Mouse (Mus musculus) embryonic stem cell, embryonic (primary cell): ENCODE measurements around the gene Cipc.

Experiments used
- CTCF ChIA-PET, 4 experiments: fragments of 300-600 bp in 2 of 4; fragments of 350-600 bp in 2 of 4; sonication (Branson Sonifier 250); formaldehyde crosslinking; loops; one replicate each; lab custom pipeline; 2022; ENCODE audit warnings: inconsistent platforms in 2 of 4; lab: Charles Lee
- POLR2A ChIA-PET, 4 experiments: fragments of 300-600 bp in 2 of 4; fragments of 350-600 bp in 2 of 4; sonication (Branson Sonifier 250); formaldehyde crosslinking; loops; one replicate each; lab custom pipeline; 2022; ENCODE audit warnings: antibody characterized with exemption in 4 of 4, inconsistent platforms in 1 of 4; lab: Charles Lee

Gene Cipc

DNA sequence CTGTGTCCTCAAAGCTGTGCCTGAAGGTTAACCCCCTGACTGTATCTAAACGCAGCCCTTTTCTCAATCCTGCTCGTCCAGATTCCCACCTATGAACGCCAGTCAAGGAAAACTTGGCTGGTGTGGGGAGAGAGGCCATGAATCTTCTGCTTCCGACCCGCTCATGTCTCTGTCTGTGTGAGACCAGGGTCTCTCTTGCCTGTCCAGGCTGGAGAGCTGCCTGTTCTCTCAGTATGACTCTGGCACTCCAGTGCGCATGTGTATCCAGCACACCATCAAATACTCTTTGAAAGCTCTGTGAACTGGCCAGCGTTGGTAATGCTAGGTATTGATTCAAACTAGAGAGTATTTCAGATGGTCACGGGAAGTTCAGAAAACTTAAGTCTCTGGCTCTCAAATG, 3.4 kb upstream of the Cipc start:
- ChIA-PET POLR2A (interaction anchor here (0.5 to 10.9 kb wide), 72 partner anchors 10 to 686 kb away, joined by 3 to 294 read pairs (median 5); partner anchors contain the start of gene Irf2bpl (in 1 of the 4)), CTCF (interaction anchor here (0.5 to 5.7 kb wide), 23 partner anchors 11 to 540 kb away, joined by 3 to 66 read pairs (median 6); no protein-coding TSS in a partner anchor)

DNA sequence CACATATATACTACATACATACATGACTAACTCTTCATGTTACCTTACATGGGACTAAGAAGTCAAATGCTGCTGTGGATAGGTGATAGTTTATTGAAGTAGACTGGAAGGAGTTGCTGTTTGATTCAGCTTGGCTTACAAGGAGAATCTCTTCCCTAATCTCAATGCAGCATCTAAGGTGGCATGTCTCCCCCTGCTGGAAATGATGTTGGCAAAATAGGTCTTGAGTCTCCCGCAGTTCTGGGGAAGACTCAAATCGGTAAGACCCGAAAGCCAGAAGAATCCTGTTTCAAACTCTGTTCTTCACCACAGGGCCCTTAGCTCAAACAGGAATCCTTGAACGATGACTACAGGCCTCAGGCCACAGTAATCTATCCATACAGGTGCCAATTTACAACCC, 1.7 kb upstream of the Cipc start:
- CTCF ChIA-PET: interaction anchor here (0.6 to 5.7 kb wide), 41 partner anchors 10 to 866 kb away, joined by 3 to 66 read pairs (median 4); partner anchors contain the start of gene Tgfb3 (in 1 of the 4)
- POLR2A ChIA-PET: interaction anchor here (0.7 to 10.9 kb wide), 34 partner anchors 12 to 475 kb away, joined by 3 to 294 read pairs (median 6); no protein-coding TSS in a partner anchor

DNA sequence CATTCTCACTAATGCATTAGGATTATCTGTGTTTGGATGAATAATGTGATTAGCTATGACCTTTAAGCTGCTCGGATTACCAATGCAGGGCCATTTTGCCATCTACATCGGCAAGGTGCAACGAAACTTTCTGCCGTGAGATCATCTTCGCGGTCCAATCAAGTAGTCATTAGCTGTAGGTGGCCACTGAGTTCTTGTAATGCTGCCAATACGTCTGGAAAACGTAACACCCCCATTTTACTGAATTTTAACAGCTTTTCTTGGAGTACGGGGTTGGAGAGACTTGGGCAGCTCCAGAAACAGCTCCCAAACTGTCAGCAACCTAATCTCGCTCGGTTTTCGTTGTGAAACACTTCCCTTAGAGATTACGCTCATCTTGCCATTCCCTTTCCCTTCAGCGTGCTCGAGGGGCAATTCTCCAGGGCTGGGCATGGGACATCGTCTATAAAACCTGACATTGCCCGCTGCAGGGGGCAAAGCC, 502 bp upstream of the Cipc start:
- ChIA-PET POLR2A (interaction anchor here (0.6 to 10.9 kb wide), 52 partner anchors 9 to 1122 kb away, joined by 3 to 294 read pairs (median 6); partner anchors contain the start of genes Erg28 (in 1 of the 4) and Ttll5 (in 1 of the 4)), CTCF (interaction anchor here in 3 of 4 experiments (0.6 to 5.7 kb wide), 18 partner anchors 14 to 231 kb away, joined by 3 to 66 read pairs (median 5); no protein-coding TSS in a partner anchor)

- POLR2A ChIA-PET: interaction anchor here (0.5 to 10.9 kb wide), 108 partner anchors 8 to 706 kb away, joined by 3 to 294 read pairs (median 4); partner anchors contain the start of genes Irf2bpl (in 2 of the 4), Pomt2 (in 2 of the 4), Gpatch2l (in 1 of the 4) and Gstz1 (in 1 of the 4)
- CTCF ChIA-PET: interaction anchor here (0.5 to 5.7 kb wide), 17 partner anchors 13 to 233 kb away, joined by 3 to 66 read pairs (median 5); no protein-coding TSS in a partner anchor
Observed at GRCm38 (mm10) chr12:86947681-86948401, 998 bp downstream of the Cipc start.

DNA sequence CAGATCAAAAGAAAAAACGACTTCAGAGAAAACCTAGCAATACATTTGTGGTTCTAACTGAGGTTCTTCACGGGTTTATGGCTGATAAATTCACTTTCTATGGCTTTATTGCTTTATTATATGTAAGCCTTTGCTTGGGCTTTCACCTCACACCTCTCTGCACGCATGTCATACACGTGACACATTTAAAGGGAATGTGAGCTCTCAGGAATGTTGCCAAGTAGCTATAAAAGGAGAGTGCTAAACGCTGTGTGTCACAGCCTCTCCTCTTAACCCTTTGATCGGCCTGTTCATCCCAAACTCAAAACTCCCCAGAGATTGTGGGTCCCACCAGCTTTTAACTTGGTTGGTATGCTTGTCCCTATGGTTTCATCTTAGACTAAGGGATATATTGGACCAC, 1.8 kb downstream of the Cipc start:
- POLR2A ChIA-PET: interaction anchor here in 3 of 4 experiments (0.5 to 10.9 kb wide), 15 partner anchors 9 to 154 kb away, joined by 3 to 294 read pairs (median 3); partner anchors contain the start of genes Irf2bpl (in 1 of the 3) and Zdhhc22 (in 1 of the 3)
- CTCF ChIA-PET: interaction anchor here in 3 of 4 experiments (0.5 to 0.8 kb wide), 3 partner anchors 13 to 1456 kb away, joined by 4 to 7 read pairs (median 4); no protein-coding TSS in a partner anchor

DNA sequence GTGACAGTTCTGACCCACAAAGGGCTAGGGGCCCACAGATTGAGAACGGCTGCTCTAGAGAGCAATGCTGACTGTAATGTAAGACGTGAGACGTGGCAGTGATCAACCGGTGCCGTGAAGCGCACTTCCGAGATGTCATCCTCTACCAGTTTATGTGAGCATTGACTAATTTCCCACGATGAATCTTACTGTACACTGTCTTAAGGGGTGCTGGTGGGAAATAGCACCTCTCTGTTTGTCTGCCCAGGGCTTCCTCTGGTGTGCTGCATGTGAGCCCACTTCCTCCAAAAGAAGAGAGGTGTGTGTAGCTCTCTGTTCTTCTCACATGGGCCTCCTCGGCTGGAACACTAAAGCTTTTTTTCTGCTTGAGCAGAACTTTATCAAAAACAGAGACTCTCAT, 2.7 kb downstream of the Cipc start:
- ChIA-PET POLR2A (interaction anchor here in 2 of 4 experiments (1.0 to 1.7 kb wide), 4 partner anchors 18 to 181 kb away, joined by 3 read pairs; no protein-coding TSS in a partner anchor), CTCF (no interaction called here)

GRCm38 (mm10) chr12:86950161-86950960, 3.5 kb downstream of the Cipc start:
- POLR2A ChIA-PET: interaction anchor here in 2 of 4 experiments (1.0 to 1.7 kb wide), 8 partner anchors 8 to 182 kb away, joined by 3 to 4 read pairs (median 3); no protein-coding TSS in a partner anchor

DNA sequence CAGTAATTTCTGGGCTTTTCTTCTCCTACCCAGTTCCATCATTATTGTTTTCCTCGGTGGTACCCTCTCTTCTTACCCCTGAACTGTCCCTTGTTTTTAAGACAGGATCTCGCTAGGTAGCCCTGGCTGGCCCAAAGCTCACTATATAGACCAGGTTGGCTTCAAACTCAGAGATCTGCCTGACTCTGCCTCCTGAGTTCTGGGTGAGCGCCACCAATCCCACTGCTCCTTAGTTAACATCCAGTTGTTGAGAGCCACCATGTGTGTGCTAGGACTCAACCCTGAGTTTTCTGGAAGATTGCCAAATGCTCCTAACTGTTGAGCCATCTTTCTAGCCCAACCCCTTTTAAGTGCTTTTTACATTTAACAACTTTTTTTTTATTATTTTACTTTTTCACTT, 4.1 kb downstream of the Cipc start:
- ChIA-PET POLR2A (interaction anchor here in 2 of 4 experiments (1.0 to 1.7 kb wide), 5 partner anchors 9 to 69 kb away, joined by 3 to 4 read pairs (median 3); no protein-coding TSS in a partner anchor), CTCF (no interaction called here)

More at GRCm38 (mm10) chr12:86950161-86950960, 3.5 kb downstream of the Cipc start:
- CTCF ChIA-PET: no interaction called here

DNA sequence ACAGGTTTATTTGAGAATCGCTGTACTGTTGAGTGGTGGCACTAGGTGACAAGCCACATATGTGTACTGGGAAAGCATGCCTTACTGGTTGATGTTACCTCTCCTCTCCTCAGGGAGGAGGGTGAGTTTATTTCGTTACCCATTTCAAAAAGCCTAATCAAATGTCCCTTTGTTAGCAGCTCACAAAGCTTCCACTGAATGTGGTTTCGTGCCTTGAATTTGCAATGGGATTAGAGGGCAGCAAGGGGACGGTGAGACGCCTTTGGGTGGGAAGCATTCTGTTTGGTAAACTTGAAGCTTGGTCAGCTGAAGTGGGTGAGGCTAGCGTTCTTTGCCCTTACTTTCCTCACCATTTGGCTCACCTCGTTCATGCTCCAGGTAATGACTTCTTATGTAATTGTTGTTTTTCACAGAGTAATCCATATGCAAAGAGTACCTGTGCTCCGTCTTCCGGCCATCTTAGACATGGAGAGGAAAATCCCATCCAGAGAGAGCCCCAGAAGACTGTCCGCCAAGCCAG, 5.5 kb downstream of the Cipc start:
- POLR2A ChIA-PET: interaction anchor here in 3 of 4 experiments (0.6 to 1.9 kb wide), 10 partner anchors 8 to 165 kb away, joined by 3 to 8 read pairs (median 3); no protein-coding TSS in a partner anchor
- CTCF ChIA-PET: interaction anchor here (0.5 to 1.5 kb wide), 8 partner anchors 22 to 1099 kb away, joined by 3 to 6 read pairs (median 4); no protein-coding TSS in a partner anchor

- ChIA-PET POLR2A (interaction anchor here in 2 of 4 experiments (1.0 to 1.6 kb wide), 4 partner anchors 9 to 157 kb away, joined by 3 to 4 read pairs (median 3); partner anchors contain the start of gene Cipc (in 1 of the 2)), CTCF (no interaction called here)
Observed at GRCm38 (mm10) chr12:86955894-86956293, 9.1 kb downstream of the Cipc start.

- CTCF ChIA-PET: interaction anchor here in 2 of 4 experiments (1.0 to 1.2 kb wide), 2 partner anchors 9 to 15 kb away, joined by 3 to 4 read pairs; no protein-coding TSS in a partner anchor
Observed at GRCm38 (mm10) chr12:86958558-86958957, 11.7 kb downstream of the Cipc start.

DNA sequence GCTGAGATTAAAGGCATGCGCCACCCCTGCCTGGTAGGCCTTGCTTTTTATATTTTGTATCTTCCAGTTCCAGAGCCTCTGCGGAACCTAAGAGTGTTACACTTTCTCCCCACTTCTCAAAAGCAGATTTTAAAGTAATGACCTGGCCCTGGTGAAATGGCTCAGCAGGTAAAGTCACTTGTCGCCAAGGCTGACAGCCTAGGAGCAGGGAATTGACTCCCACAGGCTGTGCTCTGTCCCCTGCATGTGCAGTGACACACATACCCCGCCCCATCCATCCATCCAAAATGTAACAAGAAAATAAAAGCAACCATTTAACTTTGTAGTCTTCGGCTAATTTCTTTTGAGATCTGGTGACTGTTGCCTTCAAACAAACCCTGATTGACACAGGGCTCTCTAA, 12.8 kb downstream of the Cipc start:
- ChIA-PET POLR2A (interaction anchor here in 2 of 4 experiments (0.5 to 3.5 kb wide), 8 partner anchors 10 to 166 kb away, joined by 3 to 20 read pairs (median 4); partner anchors contain the start of gene Cipc (in 2 of the 2)), CTCF (interaction anchor here in 3 of 4 experiments (0.6 to 1.5 kb wide), 3 partner anchors 163 to 441 kb away, joined by 3 to 5 read pairs (median 3); no protein-coding TSS in a partner anchor)

More at GRCm38 (mm10) chr12:86958558-86958957, 11.7 kb downstream of the Cipc start:
- POLR2A ChIA-PET: interaction anchor here in 2 of 4 experiments (0.8 to 1.4 kb wide), 5 partner anchors 10 to 165 kb away, joined by 3 to 5 read pairs (median 3); partner anchors contain the start of gene Cipc (in 1 of the 2)

GRCm38 (mm10) chr12:86960138-86960537, 13.3 kb downstream of the Cipc start:
- POLR2A ChIA-PET: interaction anchor here (0.5 to 3.5 kb wide), 17 partner anchors 8 to 192 kb away, joined by 3 to 20 read pairs (median 3); partner anchors contain the start of gene Cipc (in 2 of the 4)
- CTCF ChIA-PET: interaction anchor here (0.5 to 2.0 kb wide), 15 partner anchors 9 to 441 kb away, joined by 3 to 8 read pairs (median 4); partner anchors contain the start of gene Cipc (in 1 of the 4)

- CTCF ChIA-PET: interaction anchor here (0.5 to 2.0 kb wide), 16 partner anchors 9 to 275 kb away, joined by 3 to 8 read pairs (median 4); partner anchors contain the start of gene Cipc (in 1 of the 4)
- POLR2A ChIA-PET: interaction anchor here (0.6 to 3.5 kb wide), 21 partner anchors 8 to 746 kb away, joined by 3 to 20 read pairs (median 3); partner anchors contain the start of genes Cipc (in 2 of the 4) and Irf2bpl (in 1 of the 4)
Observed at GRCm38 (mm10) chr12:86960791-86961335, 14.0 kb downstream of the Cipc start.

DNA sequence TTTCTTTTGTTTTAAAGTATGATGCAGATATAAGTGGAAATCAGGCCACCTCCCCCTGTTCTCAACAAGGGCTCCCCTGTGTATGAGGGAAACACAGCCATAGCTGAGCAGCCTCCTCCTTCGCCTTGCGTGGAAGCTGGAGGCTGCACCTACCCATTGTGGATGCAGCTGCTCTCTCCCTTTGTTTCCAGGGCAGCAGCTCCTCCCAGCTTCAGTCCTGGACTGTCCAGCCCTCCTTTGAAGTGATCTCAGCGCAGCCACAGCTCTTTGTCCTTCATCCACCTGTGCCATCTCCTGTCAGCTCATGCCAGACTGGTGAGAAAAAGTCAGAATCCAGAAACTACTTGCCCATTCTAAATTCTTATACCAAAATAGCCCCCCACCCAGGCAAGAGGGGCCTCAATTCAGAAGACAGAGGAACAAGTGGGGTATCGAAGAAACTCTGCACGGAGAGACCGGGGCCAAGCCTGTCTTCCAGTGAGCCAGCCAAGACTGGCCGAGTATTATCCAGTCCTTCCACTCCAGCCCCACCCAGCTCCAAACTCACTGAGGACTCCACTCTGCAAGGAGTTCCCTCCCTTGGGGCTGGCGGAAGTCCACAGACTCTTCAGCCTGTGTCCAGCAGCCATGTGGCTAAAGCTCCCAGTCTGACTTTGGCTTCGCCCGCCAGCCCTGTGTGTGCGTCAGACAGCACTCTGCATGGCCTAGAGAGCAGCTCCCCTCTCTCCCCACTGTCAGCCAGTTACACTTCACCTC, 14.9 kb downstream of the Cipc start:
- CTCF ChIA-PET: interaction anchor here (0.5 to 2.5 kb wide), 15 partner anchors 13 to 426 kb away, joined by 3 to 7 read pairs (median 4); no protein-coding TSS in a partner anchor
- POLR2A ChIA-PET: interaction anchor here in 3 of 4 experiments (0.5 to 3.5 kb wide), 13 partner anchors 8 to 323 kb away, joined by 3 to 20 read pairs (median 4); partner anchors contain the start of genes Cipc (in 1 of the 3) and Irf2bpl (in 1 of the 3)
